Mouse (Mus musculus): ENCODE data around the gene Rbl1. TPM values are rescaled to one million over a fixed set of nuclear protein-coding genes. Genes with fewer than 3 reads are reported as not detected.
A peak's percentile ranks its signal among the peaks of the same experiment; 100 is the strongest.

Rbl1 gene
- total RNA-seq, 2 experiments from 2014 or later, result 74.0 to 85.2 TPM

- peak; percentile 3 for ATAC-seq (replicated peaks; ENCODE audit: poor library complexity)
Measured at GRCm38 (mm10) chr2:157134479-157134931, 69.8 kb downstream of the Rbl1 start.

GRCm38 (mm10) chr2:157133769-157134478 lies 70.4 kb downstream of the Rbl1 start:
- no peak for ATAC-seq (replicated peaks; ENCODE audit: poor library complexity)

GRCm38 (mm10) chr2:157132686-157133540 lies 71.4 kb downstream of the Rbl1 start:
- no peak for ATAC-seq (replicated peaks; ENCODE audit: poor library complexity)

GRCm38 (mm10) chr2:157132086-157132485 lies 72.2 kb downstream of the Rbl1 start:
- ATAC-seq (replicated peaks; ENCODE audit: poor library complexity), result no peak

- ATAC-seq (replicated peaks; ENCODE audit: poor library complexity), result no peak
Measured at GRCm38 (mm10) chr2:157130813-157131514, 73.4 kb downstream of the Rbl1 start.

- ATAC-seq (replicated peaks; ENCODE audit: poor library complexity), result 0 out of 2 replicates have a peak, but pooled peaks have one; percentile 36
Measured at GRCm38 (mm10) chr2:157129601-157130164, 74.7 kb downstream of the Rbl1 start.

GRCm38 (mm10) chr2:157129096-157129495 lies 75.2 kb downstream of the Rbl1 start:
- peak; percentile 37; the same call in 1 of the 2 replicates for ATAC-seq (replicated peaks; ENCODE audit: poor library complexity)

GRCm38 (mm10) chr2:157128072-157128471 lies 76.3 kb downstream of the Rbl1 start:
- peak; percentile 42 for ATAC-seq (replicated peaks; ENCODE audit: poor library complexity)

- ATAC-seq (replicated peaks; ENCODE audit: poor library complexity), result no peak
Measured at GRCm38 (mm10) chr2:157127370-157127769, 77.0 kb downstream of the Rbl1 start.

GRCm38 (mm10) chr2:157125246-157125645 lies 79.1 kb downstream of the Rbl1 start:
- no peak for ATAC-seq (replicated peaks; ENCODE audit: poor library complexity)

GRCm38 (mm10) chr2:157121766-157122165 lies 82.6 kb downstream of the Rbl1 start:
- no peak for ATAC-seq (replicated peaks; ENCODE audit: poor library complexity)

- no peak for ATAC-seq (replicated peaks; ENCODE audit: poor library complexity)
Measured at GRCm38 (mm10) chr2:157119075-157119474, 85.3 kb downstream of the Rbl1 start.

GRCm38 (mm10) chr2:157118556-157118955 lies 85.8 kb downstream of the Rbl1 start:
- ATAC-seq (replicated peaks; ENCODE audit: poor library complexity), result no peak

GRCm38 (mm10) chr2:157116964-157117363 lies 87.4 kb downstream of the Rbl1 start:
- ATAC-seq (replicated peaks; ENCODE audit: poor library complexity), result peak; percentile 86

GRCm38 (mm10) chr2:157108236-157108635 lies 96.1 kb downstream of the Rbl1 start:
- peak; percentile 86 for ATAC-seq (replicated peaks; ENCODE audit: poor library complexity)

GRCm38 (mm10) chr2:157104454-157104853 lies 99.9 kb downstream of the Rbl1 start:
- ATAC-seq (replicated peaks; ENCODE audit: poor library complexity), result no peak

- no peak for ATAC-seq (replicated peaks; ENCODE audit: poor library complexity)
Measured at GRCm38 (mm10) chr2:157102256-157102655, 102.1 kb downstream of the Rbl1 start.

- no peak for ATAC-seq (replicated peaks; ENCODE audit: poor library complexity)
Measured at GRCm38 (mm10) chr2:157101650-157102049, 102.7 kb downstream of the Rbl1 start.

GRCm38 (mm10) chr2:157100319-157100605 lies 104.1 kb downstream of the Rbl1 start:
- no peak for ATAC-seq (replicated peaks; ENCODE audit: poor library complexity)

GRCm38 (mm10) chr2:157099532-157100318 lies 104.6 kb downstream of the Rbl1 start:
- ATAC-seq (replicated peaks; ENCODE audit: poor library complexity), result no peak

Data from megakaryocyte progenitor cell, adult 5-6 weeks (primary cell).